In the genomic region with DNA sequence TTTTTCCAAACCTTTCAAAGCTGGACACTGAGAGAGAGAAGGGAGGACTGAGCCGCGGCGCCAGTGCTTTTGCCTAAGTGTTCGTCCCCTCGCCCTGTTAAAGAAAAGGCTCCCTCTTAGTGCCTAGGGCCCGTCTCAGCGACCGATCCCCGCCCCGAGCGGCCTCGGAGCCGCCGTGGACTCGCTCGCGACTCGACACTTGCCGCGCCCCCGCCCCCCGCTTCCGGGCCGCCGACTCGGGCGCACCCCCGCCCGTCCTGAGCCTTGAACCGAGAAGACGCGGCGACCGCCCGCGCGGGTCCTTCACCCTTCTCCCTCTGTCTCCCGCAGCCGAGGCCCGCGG, we compare ENCODE assay signal across 8 mouse cellular contexts. TPM values are rescaled to one million over a fixed set of nuclear protein-coding genes. Genes with fewer than 3 reads are reported as not detected.
DNase-seq lines count a peak whose midpoint lies in the region; ATAC-seq and TF ChIP-seq lines count a peak whose summit lies in the region.

No protein-coding gene starts in this region.

- no peak for TF ChIP-seq CTCF in lung, postnatal 0 days (IDR thresholded peaks at IDR 0.05)
- no peak for TF ChIP-seq CTCF in embryonic fibroblast, embryonic 13.5 days (IDR thresholded peaks at IDR 0.05; ENCODE audit: borderline replicate concordance, insufficient read depth, low read length)
- TF ChIP-seq CTCF in olfactory bulb, adult 2 months (IDR thresholded peaks at IDR 0.05; ENCODE audit: insufficient read depth, low read depth, low read length) = no peak

- peaks cover 8% of the 10 kb centered on the region; the same call in 1 of the 2 replicates for H3K4me1 ChIP-seq in lung, postnatal 0 days (ENCODE audit: insufficient read depth, low read depth, low read length)
- H3K4me1 ChIP-seq in embryonic fibroblast, embryonic 13.5 days (ENCODE audit: control insufficient read depth, insufficient read depth, low read length) = no peaks in the 10 kb centered on the region; the same call in 1 of the 2 replicates
- 0 out of 2 replicates have a peak, but pooled peaks cover 6% of the 10 kb centered on the region for H3K4me1 ChIP-seq in limb, embryonic 11.5 days (ENCODE audit: control insufficient read depth, insufficient read depth, low read length)
- H3K4me1 ChIP-seq in olfactory bulb, adult 2 months (ENCODE audit: control insufficient read depth, insufficient read depth, low read length) = no peaks in the 10 kb centered on the region

- H3K4me2 ChIP-seq in lung, postnatal 0 days (replicated peaks; ENCODE audit: low read depth, low read length) = peak overlapping the region; percentile 78
- H3K4me2 ChIP-seq in limb, embryonic 11.5 days (ENCODE audit: low read depth, severe bottlenecking) = peak overlapping the region; percentile 54

- H3K4me3 ChIP-seq in lung, postnatal 0 days (ENCODE audit: low read depth, low read length) = peak overlapping the region; percentile 90
- H3K4me3 ChIP-seq in embryonic fibroblast, embryonic 13.5 days (ENCODE audit: insufficient read depth, low read length) = peak overlapping the region; percentile 67
- H3K4me3 ChIP-seq in limb, embryonic 11.5 days (ENCODE audit: low read depth, low read length) = peak overlapping the region; percentile 90
- peak overlapping the region; percentile 78 for H3K4me3 ChIP-seq in olfactory bulb, adult 2 months (ENCODE audit: insufficient read depth, low read depth, low read length)

- H3K9me3 ChIP-seq in lung, postnatal 0 days (ENCODE audit: low read length) = no peaks in the 10 kb centered on the region
- no peaks in the 10 kb centered on the region for H3K9me3 ChIP-seq in limb, embryonic 11.5 days (ENCODE audit: control insufficient read depth, low read length)

- H3K27me3 ChIP-seq in lung, postnatal 0 days (replicated peaks; ENCODE audit: insufficient read depth, low read length) = no peaks in the 10 kb centered on the region
- no peaks in the 10 kb centered on the region for H3K27me3 ChIP-seq in limb, embryonic 11.5 days (ENCODE audit: control insufficient read depth, insufficient read depth, low read length)

- peak overlapping the region; percentile 92 for H3K9ac ChIP-seq in lung, postnatal 0 days (replicated peaks; ENCODE audit: low read depth)
- peak overlapping the region; percentile 68 for H3K9ac ChIP-seq in limb, embryonic 11.5 days (ENCODE audit: low read length)

- no peak for DNase-seq in lung, postnatal 0 days (ENCODE audit: low spot score)
- DNase-seq in lung, postnatal 14 days = no peak
- DNase-seq in limb, embryonic 11.5 days (ENCODE audit: low spot score) = no peak
- DNase-seq in ovary, postnatal 36 days (ENCODE audit: low spot score) = no peak
- DNase-seq in layer of hippocampus, postnatal 10 days (ENCODE audit: low spot score in 2 of 2) = no peak
- DNase-seq in adrenal gland, adult 8-10 months = no peak

- 1% methylated on average over 22 of the region's 41 CpGs for WGBS in lung, postnatal 0 days
- under 1% methylated on average over 35 of the region's 41 CpGs for WGBS in limb, embryonic 11.5 days
- under 1% methylated on average over 41 of the region's 41 CpGs for WGBS in olfactory bulb, adult 2 months

- H3K27ac ChIP-seq in lung, postnatal 0 days (ENCODE audit: low read length) = peak overlapping the region; percentile 98
- peak overlapping the region; percentile 71 for H3K27ac ChIP-seq in embryonic fibroblast, embryonic 13.5 days (ENCODE audit: insufficient read depth, low read length)
- H3K27ac ChIP-seq in limb, embryonic 11.5 days (replicated peaks; ENCODE audit: low read depth, low read length) = peak overlapping the region; percentile 78
- H3K27ac ChIP-seq in olfactory bulb, adult 2 months (ENCODE audit: insufficient read depth, low read depth, low read length) = peak overlapping the region; percentile 81

- ATAC-seq in lung, postnatal 0 days = no peak; the same call in 1 of the 2 replicates
- ATAC-seq in limb, embryonic 11.5 days (ENCODE audit: insufficient number of reproducible peaks, low FRiP score, low TSS enrichment, low read depth) = peak; percentile 58; the same call in 1 of the 2 replicates

- TF ChIP-seq EP300 in lung, postnatal 0 days (IDR thresholded peaks at IDR 0.05) = no peak

- H3K36me3 ChIP-seq in lung, postnatal 0 days (ENCODE audit: insufficient read depth, low read length) = no peaks in the 10 kb centered on the region; the same call in 1 of the 2 replicates
- peaks cover 3% of the 10 kb centered on the region; the same call in 1 of the 2 replicates for H3K36me3 ChIP-seq in limb, embryonic 11.5 days (ENCODE audit: control insufficient read depth, insufficient read depth, low read length)

- no peak for TF ChIP-seq POLR2A in embryonic fibroblast, embryonic 13.5 days (IDR thresholded peaks at IDR 0.05; ENCODE audit: low read depth, low read length)
- TF ChIP-seq POLR2A in olfactory bulb, adult 2 months (IDR thresholded peaks at IDR 0.05; ENCODE audit: insufficient read depth, low read depth, low read length) = no peak

RNA-seq across cellular contexts. Expression of a gene that starts 0.3 kb away (rescaled TPM):
- polyA plus RNA-seq in lung, postnatal 0 days (2015; fragmentation: Nextera tagmentation; extraction: Ambion mirVana) = 23.8 and 24.4 TPM in 2 replicates
- polyA plus RNA-seq in embryonic fibroblast, embryonic 13.5 days (2011; ENCODE audit: insufficient read length, low read depth, missing spikeins) = 40.1 and 44.1 TPM in 2 replicates
- polyA plus RNA-seq in limb, embryonic 11.5 days (2014; fragmentation: Nextera tagmentation; extraction: Ambion mirVana) = 55.0 and 55.4 TPM in 2 replicates
- polyA plus RNA-seq in olfactory bulb, adult 2 months (2012; ENCODE audit: insufficient read depth, insufficient read length, low replicate concordance, missing spikeins) = 130 TPM in 1 of 2 replicates, not detected in the other
- total RNA-seq in layer of hippocampus, postnatal 10 days (2021) = 10 to 100 TPM; 34.6 to 38.9 TPM
- 10 to 100 TPM; 27.3 to 53.0 (median 38.4) TPM for total RNA-seq in adrenal gland, adult 8-10 months (2022)
